Mouse (Mus musculus): ENCODE measurements around the gene Psmb5. TPM values are rescaled to one million over a fixed set of nuclear protein-coding genes. Genes with fewer than 3 reads are reported as not detected.

Gene Psmb5
- polyA plus RNA-seq, 1 experiment from 2014 or later = 435 TPM

MicroRNA genes within 50 kb of the gene (microRNA counts, 519-probe panel; counts per million panel counts)
- not detected for microRNA mmu-miR-686

Small RNA genes lying within 50 kb of the gene (microRNA-seq; reads per million reads assigned to microRNA genes)
- gene Mir686 = not detected
- 2.3 reads per million for gene Mir6948

Other genes starting within 250 kb of the Psmb5 start
- gene Slc7a7, start 200.2 kb downstream of the Psmb5 start, polyA plus RNA-seq (2014; fragmentation: Nextera tagmentation; extraction: Ambion mirVana) = 2.6 and 7.1 TPM in 2 replicates
- 258 and 280 TPM in 2 replicates for gene Mrpl52, start 191.1 kb downstream of the Psmb5 start, polyA plus RNA-seq (2014; fragmentation: Nextera tagmentation; extraction: Ambion mirVana)
- 24.7 and 49.0 TPM in 2 replicates for gene Mmp14, start 186.4 kb downstream of the Psmb5 start, polyA plus RNA-seq (2014; fragmentation: Nextera tagmentation; extraction: Ambion mirVana)
- 26.0 and 35.8 TPM in 2 replicates for gene Lrp10, start 153.9 kb downstream of the Psmb5 start, polyA plus RNA-seq (2014; fragmentation: Nextera tagmentation; extraction: Ambion mirVana)
- 42.1 and 42.8 TPM in 2 replicates for gene Rem2, start 141.9 kb downstream of the Psmb5 start, polyA plus RNA-seq (2014; fragmentation: Nextera tagmentation; extraction: Ambion mirVana)
- 97.9 and 99.1 TPM in 2 replicates for gene Prmt5, start 100.5 kb downstream of the Psmb5 start, polyA plus RNA-seq (2014; fragmentation: Nextera tagmentation; extraction: Ambion mirVana)
- 22.0 and 23.0 TPM in 2 replicates for gene Haus4, start 63.4 kb downstream of the Psmb5 start, polyA plus RNA-seq (2014; fragmentation: Nextera tagmentation; extraction: Ambion mirVana)
- gene Ajuba, start 40.5 kb downstream of the Psmb5 start, polyA plus RNA-seq (2014; fragmentation: Nextera tagmentation; extraction: Ambion mirVana) = 2.3 and 5.7 TPM in 2 replicates
- gene 4931414P19Rik, start 12.0 kb downstream of the Psmb5 start, polyA plus RNA-seq (2014; fragmentation: Nextera tagmentation; extraction: Ambion mirVana) = 4.6 and 5.0 TPM in 2 replicates
- gene Psmb11, start 3.4 kb upstream of the Psmb5 start, polyA plus RNA-seq (2014; fragmentation: Nextera tagmentation; extraction: Ambion mirVana) = 0.05 and 0.26 TPM in 2 replicates
- gene Gm17606, start 22.9 kb upstream of the Psmb5 start, polyA plus RNA-seq (2014; fragmentation: Nextera tagmentation; extraction: Ambion mirVana) = not detected in 2 replicates
- 9.2 and 12.5 TPM in 2 replicates for gene Cdh24, start 23.3 kb upstream of the Psmb5 start, polyA plus RNA-seq (2014; fragmentation: Nextera tagmentation; extraction: Ambion mirVana)
- 77.4 and 79.8 TPM in 2 replicates for gene 1700123O20Rik, start 68.2 kb upstream of the Psmb5 start, polyA plus RNA-seq (2014; fragmentation: Nextera tagmentation; extraction: Ambion mirVana)
- gene Acin1, start 68.9 kb upstream of the Psmb5 start, polyA plus RNA-seq (2014; fragmentation: Nextera tagmentation; extraction: Ambion mirVana) = 101 and 118 TPM in 2 replicates
- 0.20 TPM in 1 of 2 replicates, not detected in the other for gene Gm29776, start 80.8 kb upstream of the Psmb5 start, polyA plus RNA-seq (2014; fragmentation: Nextera tagmentation; extraction: Ambion mirVana)
- gene Cebpe, start 94.2 kb upstream of the Psmb5 start, polyA plus RNA-seq (2014; fragmentation: Nextera tagmentation; extraction: Ambion mirVana) = not detected in 2 replicates
- 7.3 and 8.5 TPM in 2 replicates for gene Slc7a8, start 163.9 kb upstream of the Psmb5 start, polyA plus RNA-seq (2014; fragmentation: Nextera tagmentation; extraction: Ambion mirVana)
- not detected in 2 replicates for gene Rnf212b, start 196.1 kb upstream of the Psmb5 start, polyA plus RNA-seq (2014; fragmentation: Nextera tagmentation; extraction: Ambion mirVana)

Data from neural tube, embryonic 14.5 days (tissue).